Mouse (Mus musculus) forebrain, postnatal 0 days (tissue): ENCODE results near the gene Thsd4. TPM values are rescaled to one million over a fixed set of nuclear protein-coding genes. Genes with fewer than 3 reads are reported as not detected.
"Not testable (repeated sequence)": the region's sequence is repeated elsewhere in the genome, so short reads cannot be mapped to it uniquely, and the experiment has no call there.

Experiments used
- ATAC-seq: fragments of 200-750 bp; cut with Nextera tagmentation; 2 replicates; pipeline ENCODE4 v1.8.0; 2017; ENCODE audit warnings: mild to moderate bottlenecking, moderate library complexity
- DNase-seq: peaks from one replicate; pipeline ENCODE4 v3.0.0-alpha.2; 2015
- H3K27ac ChIP-seq: fragments of 300-500 bp; sonication (generic); 2 replicates; pipeline ENCODE4 v1.5.1; 2014; ENCODE audit warnings: low read depth, mild to moderate bottlenecking, antibody characterized with exemption, low read length, moderate library complexity, mixed read lengths
- H3K27me3 ChIP-seq: fragments of 300-500 bp; sonication (generic); 2 replicates; pipeline ENCODE4 v1.6.1; 2014; ENCODE audit warnings: mild to moderate bottlenecking, low read length, mixed read lengths; ENCODE audit not compliant: insufficient read depth
- H3K36me3 ChIP-seq: fragments of 300-500 bp; sonication (generic); 2 replicates; pipeline ENCODE4 v1.6.1; 2014; ENCODE audit warnings: mild to moderate bottlenecking, moderate library complexity; ENCODE audit not compliant: insufficient read depth
- H3K4me1 ChIP-seq: fragments of 300-500 bp; sonication (generic); 2 replicates; pipeline ENCODE4 v1.6.1; 2014; ENCODE audit warnings: antibody characterized with exemption; ENCODE audit not compliant: insufficient read depth
- H3K4me2 ChIP-seq: fragments of 300-500 bp; sonication (generic); 2 replicates; pipeline ENCODE4 v1.6.1; 2014; ENCODE audit warnings: low read depth, mild to moderate bottlenecking, moderate library complexity
- H3K4me3 ChIP-seq: fragments of 300-500 bp; sonication (generic); 2 replicates; pipeline ENCODE4 v1.5.1; 2014; ENCODE audit warnings: low read depth, low read length, mixed read lengths
- H3K9ac ChIP-seq: fragments of 300-500 bp; sonication (generic); 2 replicates; pipeline ENCODE4 v1.6.1; 2014; ENCODE audit warnings: mild to moderate bottlenecking
- H3K9me3 ChIP-seq: fragments of 300-500 bp; sonication (generic); 2 replicates; pipeline ENCODE4 v1.6.1; 2016; ENCODE audit warnings: low read length
- CTCF ChIP-seq: sonication (generic); IDR thresholded peaks from 2 replicates; pipeline ENCODE4 v1.5.1; 2016; ENCODE audit warnings: antibody characterized with exemption, control low read depth, low read depth
- WGBS: fragments of 180-500 bp; shearing (Covaris S2); extraction: QIAGEN DNeasy Blood & Tissue Kit; methylation state at CpG from one replicate; pipeline ENCODE4 v1.1.7; 2014; 5-methylcytosine and 5-hydroxymethylcytosine counted together
- polyA plus RNA-seq: library from polyadenylated mRNA; unstranded; fragments of >200 nt; fragmentation: Nextera tagmentation; extraction: Ambion mirVana; gene quantifications from 2 replicates; pipeline ENCODE4 v1.2.1, GENCODE M21; 2015
- total RNA-seq: library from RNA; depleted of rRNA; stranded (reverse); fragments of >200 nt; gene quantifications from 2 replicates; pipeline ENCODE4 v1.2.3, GENCODE M21; 2014

Gene Thsd4
- total and polyA plus RNA-seq, 2 experiments from 2014 or later: 3.5 to 14.2 TPM

- H3K36me3 ChIP-seq: no peaks in the 10 kb centered on the region
- no peak for TF ChIP-seq CTCF
- H3K4me1 ChIP-seq: no peaks in the 10 kb centered on the region
- H3K27ac ChIP-seq: no peak overlapping the region
- H3K4me3 ChIP-seq: no peak overlapping the region
- DNase-seq (no peak), ATAC-seq (no peak)
- H3K9me3 ChIP-seq: no peaks in the 10 kb centered on the region
- 86% methylated on average over 5 of the region's 5 CpGs for WGBS
- H3K4me2 ChIP-seq: no peak overlapping the region
- H3K27me3 ChIP-seq: no peaks in the 10 kb centered on the region
- no peak overlapping the region for H3K9ac ChIP-seq
Observed at GRCm38 (mm10) chr9:60192321-60192720, 329.5 kb downstream of the Thsd4 start.

- no peak overlapping the region for H3K4me2 ChIP-seq
- ATAC-seq (no peak), DNase-seq (no peak)
- no peaks in the 10 kb centered on the region for H3K27me3 ChIP-seq
- no peak overlapping the region for H3K9ac ChIP-seq
- no peaks in the 10 kb centered on the region for H3K36me3 ChIP-seq
- H3K9me3 ChIP-seq: no peaks in the 10 kb centered on the region
- no peak overlapping the region for H3K27ac ChIP-seq
- no peak overlapping the region for H3K4me3 ChIP-seq
- TF ChIP-seq CTCF: no peak
- no peaks in the 10 kb centered on the region for H3K4me1 ChIP-seq
- WGBS: 81% methylated on average over 2 of the region's 2 CpGs
Observed at GRCm38 (mm10) chr9:60187437-60187836, 334.4 kb downstream of the Thsd4 start.

- no peak overlapping the region for H3K9ac ChIP-seq
- whole genome bisulfite sequencing: 77% methylated on average over 7 of the region's 7 CpGs
- ATAC-seq: no peak
Observed at GRCm38 (mm10) chr9:60186948-60187347, 334.9 kb downstream of the Thsd4 start.

GRCm38 (mm10) chr9:60184083-60184482 is 337.8 kb downstream of the Thsd4 start:
- Histone ChIP-seq H3K27ac (no peak overlapping the region), H3K4me2 (no peak overlapping the region), H3K27me3 (no peaks in the 10 kb centered on the region), H3K9ac (no peak overlapping the region), H3K36me3 (no peaks in the 10 kb centered on the region), H3K4me3 (no peak overlapping the region), H3K9me3 (no peaks in the 10 kb centered on the region), H3K4me1 (no peaks in the 10 kb centered on the region)
- 73% methylated on average over 3 of the region's 3 CpGs for WGBS
- no peak for TF ChIP-seq CTCF
- DNase-seq: no peak
- no peak for ATAC-seq

More at GRCm38 (mm10) chr9:60186948-60187347, 334.9 kb downstream of the Thsd4 start:
- no peaks in the 10 kb centered on the region for H3K36me3 ChIP-seq
- H3K4me2 ChIP-seq: no peak overlapping the region
- DNase-seq: no peak
- no peaks in the 10 kb centered on the region for H3K27me3 ChIP-seq
- no peaks in the 10 kb centered on the region for H3K9me3 ChIP-seq
- H3K4me1 ChIP-seq: no peaks in the 10 kb centered on the region
- no peak for TF ChIP-seq CTCF
- no peak overlapping the region for H3K4me3 ChIP-seq
- H3K27ac ChIP-seq: no peak overlapping the region

- ATAC-seq: no peak
- H3K27ac ChIP-seq: no peak overlapping the region
- no peak for DNase-seq
- no peaks in the 10 kb centered on the region for H3K9me3 ChIP-seq
- H3K4me1 ChIP-seq: no peaks in the 10 kb centered on the region
- no peaks in the 10 kb centered on the region for H3K36me3 ChIP-seq
- H3K27me3 ChIP-seq: no peaks in the 10 kb centered on the region
- H3K4me3 ChIP-seq: no peak overlapping the region
- TF ChIP-seq CTCF: no peak
- H3K9ac ChIP-seq: no peak overlapping the region
- WGBS: 95% methylated on average over 6 of the region's 6 CpGs
- no peak overlapping the region for H3K4me2 ChIP-seq
Observed at GRCm38 (mm10) chr9:60182371-60182770, 339.5 kb downstream of the Thsd4 start.

- no peak for TF ChIP-seq CTCF
- Histone ChIP-seq H3K9ac (no peak overlapping the region), H3K4me3 (no peak overlapping the region), H3K4me1 (no peaks in the 10 kb centered on the region), H3K9me3 (no peaks in the 10 kb centered on the region), H3K36me3 (no peaks in the 10 kb centered on the region), H3K27me3 (no peaks in the 10 kb centered on the region), H3K4me2 (no peak overlapping the region), H3K27ac (no peak overlapping the region)
- DNase-seq (no peak), ATAC-seq (no peak)
- WGBS: 93% methylated on average over 3 of the region's 3 CpGs
Observed at GRCm38 (mm10) chr9:60180936-60181335, 340.9 kb downstream of the Thsd4 start.

- 90% methylated on average over 6 of the region's 6 CpGs for WGBS
- no peak overlapping the region for H3K4me2 ChIP-seq
- ATAC-seq: no peak
- DNase-seq: no peak
- H3K36me3 ChIP-seq: no peaks in the 10 kb centered on the region
- no peaks in the 10 kb centered on the region for H3K9me3 ChIP-seq
- H3K9ac ChIP-seq: no peak overlapping the region
- H3K4me1 ChIP-seq: no peaks in the 10 kb centered on the region
- no peak for TF ChIP-seq CTCF
- no peaks in the 10 kb centered on the region for H3K27me3 ChIP-seq
- no peak overlapping the region for H3K27ac ChIP-seq
- no peak overlapping the region for H3K4me3 ChIP-seq
Observed at GRCm38 (mm10) chr9:60180114-60180513, 341.7 kb downstream of the Thsd4 start.

- ATAC-seq: no peak
- WGBS: 71% methylated on average over 3 of the region's 3 CpGs
- Histone ChIP-seq H3K9ac (no peak overlapping the region), H3K4me3 (no peak overlapping the region), H3K4me1 (no peaks in the 10 kb centered on the region), H3K36me3 (no peaks in the 10 kb centered on the region), H3K27me3 (no peaks in the 10 kb centered on the region), H3K27ac (no peak overlapping the region), H3K9me3 (no peaks in the 10 kb centered on the region), H3K4me2 (no peak overlapping the region)
- no peak for TF ChIP-seq CTCF
- no peak for DNase-seq
Observed at GRCm38 (mm10) chr9:60176311-60176710, 345.5 kb downstream of the Thsd4 start.

- H3K9me3 ChIP-seq, H3K4me3 ChIP-seq, H3K36me3 ChIP-seq, H3K9ac ChIP-seq, H3K27me3 ChIP-seq, H3K4me2 ChIP-seq, H3K4me1 ChIP-seq: not testable (repeated sequence)
- ATAC-seq (peak; percentile 32; the same call in 1 of the 2 replicates), DNase-seq (peak; percentile 60)
- WGBS: 31% methylated on average over 9 of the region's 9 CpGs
- H3K27ac ChIP-seq: 0 out of 2 replicates have a peak overlapping the region, but pooled peaks have one; percentile 21
Observed at GRCm38 (mm10) chr9:60172459-60173060, 349.3 kb downstream of the Thsd4 start.
